Mouse (Mus musculus) lung, postnatal 36 days (tissue): ENCODE results near the gene Capn2.

ENCODE experiments used
- DNase-seq: peaks from one replicate; pipeline ENCODE4 v3.0.0; 2022; ENCODE audit warnings: mixed read lengths

Capn2 gene

DNA sequence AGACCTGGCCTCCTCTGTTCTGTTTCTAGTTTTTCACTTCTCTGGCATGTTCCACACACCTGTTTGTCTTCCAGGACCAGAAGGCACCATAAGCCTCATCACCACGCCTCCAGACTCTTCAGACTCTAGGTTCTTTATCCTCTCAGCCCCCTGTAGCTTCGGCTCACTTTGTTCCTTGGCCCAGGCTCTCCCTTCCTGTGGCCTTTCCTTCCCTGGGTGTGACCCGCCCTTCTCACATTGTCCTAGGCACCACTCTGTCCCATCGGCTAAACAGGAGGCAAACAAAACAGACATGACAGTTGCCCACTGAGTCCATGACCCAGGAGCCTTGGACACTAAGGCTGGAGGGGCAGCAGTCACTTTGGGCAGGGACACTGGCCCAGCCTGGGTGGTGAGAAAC, 17.2 kb downstream of the Capn2 start:
- peak; percentile 73 for DNase-seq

DNA sequence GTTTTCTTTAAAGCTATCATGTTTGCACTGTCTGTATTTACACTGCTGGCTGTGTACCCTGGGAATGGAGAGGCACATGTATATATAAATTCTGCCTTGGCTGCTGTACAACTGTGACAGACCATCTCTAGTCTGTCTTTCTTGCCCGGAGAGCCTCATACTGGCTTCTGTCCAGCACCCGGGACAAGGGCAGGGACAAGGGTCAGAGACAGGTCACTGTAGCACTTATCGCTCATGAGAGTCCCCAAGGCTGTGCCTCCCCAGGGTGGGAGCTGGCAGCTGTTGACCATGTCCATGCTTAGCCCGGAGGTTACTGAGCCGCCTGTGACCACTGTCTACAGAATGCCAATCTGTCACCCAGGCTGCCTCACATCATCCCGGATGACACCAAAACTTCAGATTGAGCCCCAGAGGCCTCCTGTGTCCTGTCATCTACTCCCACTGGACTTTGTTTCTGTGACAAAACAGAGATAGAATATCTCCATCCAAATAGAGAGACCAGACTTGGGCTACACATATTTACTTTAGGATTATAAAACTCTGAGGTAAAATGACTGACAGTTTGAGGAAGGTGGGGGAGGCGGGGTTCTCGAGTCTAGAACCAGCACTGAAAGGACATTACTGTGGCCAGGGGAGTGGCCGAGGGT, 17.8 kb downstream of the Capn2 start:
- DNase-seq, result peak; percentile 90

DNA sequence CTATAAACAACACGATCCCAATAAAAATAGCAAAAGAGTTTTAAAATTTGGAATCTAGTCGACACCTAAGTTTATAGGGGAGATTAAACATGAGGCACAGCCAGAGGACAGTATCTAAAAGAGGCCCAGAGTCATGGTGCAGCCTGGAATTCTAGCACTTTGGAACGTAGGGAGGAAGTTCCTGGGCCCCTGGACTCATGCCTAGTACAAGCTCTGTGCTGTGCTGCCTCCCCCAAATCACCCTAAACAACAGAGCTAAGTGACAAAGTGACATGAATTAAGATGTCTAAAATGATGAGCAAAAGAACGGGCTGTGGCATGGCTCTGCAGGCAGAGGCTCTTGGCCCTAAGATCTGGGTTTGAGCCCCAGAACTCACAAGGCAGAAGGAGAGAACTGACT, 19.7 kb downstream of the Capn2 start:
- no peak for DNase-seq

DNA sequence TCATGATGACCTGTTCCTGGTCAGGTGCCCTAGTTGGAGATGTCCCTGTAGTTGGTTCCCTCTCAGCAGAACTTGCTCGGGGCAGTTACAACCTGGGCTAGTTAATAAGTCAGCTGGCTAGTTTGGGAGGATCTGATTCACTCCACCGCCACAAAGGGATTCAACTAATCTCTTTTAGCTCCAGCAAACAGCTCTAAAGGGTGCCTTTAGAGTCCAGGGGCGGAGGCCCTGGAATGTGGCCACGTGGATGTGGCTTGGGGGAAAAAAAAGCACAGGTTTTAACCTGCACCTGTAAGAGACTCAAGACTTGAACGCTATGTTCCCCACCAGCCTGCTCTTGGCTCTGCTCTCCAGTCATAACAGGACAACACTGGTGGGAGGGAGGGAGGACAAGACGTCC, 20.7 kb downstream of the Capn2 start:
- peak; percentile 50 for DNase-seq

DNA sequence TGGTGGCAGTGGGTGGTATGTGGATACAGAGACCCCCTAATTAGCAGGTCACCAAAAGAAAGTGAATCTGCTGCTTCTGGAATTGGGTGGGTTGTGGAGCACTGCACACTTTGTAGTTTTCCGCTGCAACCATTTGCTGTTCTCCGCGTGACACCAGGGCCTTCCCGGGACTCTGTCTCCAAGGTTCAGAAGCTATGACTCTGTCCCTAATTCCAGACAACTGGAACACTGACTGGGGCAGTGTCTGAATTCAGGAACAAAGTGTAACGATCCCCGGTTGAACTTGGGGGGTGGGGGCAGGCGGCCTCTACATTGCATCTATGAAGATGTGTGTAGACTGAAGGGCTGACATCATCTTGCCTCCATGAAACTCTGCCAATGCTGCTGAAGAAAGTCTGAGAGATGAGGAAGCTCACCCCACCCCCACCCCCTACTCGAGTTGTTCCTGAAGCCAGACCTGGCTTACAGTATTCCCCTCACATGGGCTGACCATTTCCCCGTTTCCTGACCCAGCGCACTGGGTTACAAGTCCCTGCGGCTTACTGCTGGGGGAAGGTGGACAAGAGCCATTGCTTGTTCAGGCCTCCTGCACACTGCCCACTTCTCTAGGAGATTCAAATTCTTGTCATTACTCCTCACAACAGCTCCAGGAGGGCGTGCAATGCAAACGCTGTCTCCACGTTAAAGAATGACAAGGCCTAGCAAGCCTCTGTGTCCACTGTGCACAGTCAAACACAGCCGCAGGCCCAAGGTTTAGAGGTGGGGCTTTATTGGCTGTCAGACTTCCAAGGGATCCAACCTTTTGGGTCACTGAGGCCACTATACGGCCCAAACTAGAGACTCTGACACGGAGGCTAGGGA, 22.9 kb downstream of the Capn2 start:
- peak; percentile 46 for DNase-seq

DNA sequence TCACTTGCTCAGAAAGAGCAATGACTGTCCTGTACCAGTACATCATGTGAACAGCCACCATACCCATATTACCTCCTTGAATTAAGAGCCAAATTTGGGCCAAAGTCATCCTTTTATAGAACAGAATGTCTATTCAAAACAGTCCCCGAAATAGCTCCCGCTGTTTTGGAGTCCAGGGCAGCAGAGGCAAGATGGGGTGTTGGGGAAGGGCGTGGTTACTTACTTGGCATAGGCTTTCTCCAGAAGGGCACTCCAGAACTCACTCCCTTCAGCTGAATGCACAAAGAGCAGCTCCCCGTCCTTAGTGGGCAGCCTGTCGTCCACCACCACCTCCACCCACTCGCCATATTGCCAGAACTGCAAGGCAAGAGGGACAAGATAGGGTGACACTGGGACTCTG, 25.6 kb downstream of the Capn2 start:
- DNase-seq, result peak; percentile 63

DNA sequence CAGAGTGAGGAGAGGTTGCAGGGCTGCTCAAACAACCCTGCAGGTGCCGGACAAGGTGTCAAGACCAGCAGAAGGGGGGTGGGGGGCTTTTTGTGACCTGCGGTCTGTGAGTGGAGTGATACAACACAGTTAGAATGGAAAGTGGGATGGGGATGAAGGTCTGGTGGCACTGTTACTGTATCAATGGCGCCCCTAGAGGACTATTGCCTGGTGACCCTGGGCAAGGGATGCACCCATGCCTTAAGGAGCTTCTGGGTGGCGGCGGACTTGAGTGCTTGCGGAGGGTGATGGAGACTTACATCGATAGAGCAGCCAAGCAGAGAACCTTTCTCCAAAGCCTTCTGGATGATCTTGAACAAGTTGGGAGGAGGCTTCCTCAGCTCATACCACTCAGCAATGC, 26.8 kb downstream of the Capn2 start:
- DNase-seq, result no peak

DNA sequence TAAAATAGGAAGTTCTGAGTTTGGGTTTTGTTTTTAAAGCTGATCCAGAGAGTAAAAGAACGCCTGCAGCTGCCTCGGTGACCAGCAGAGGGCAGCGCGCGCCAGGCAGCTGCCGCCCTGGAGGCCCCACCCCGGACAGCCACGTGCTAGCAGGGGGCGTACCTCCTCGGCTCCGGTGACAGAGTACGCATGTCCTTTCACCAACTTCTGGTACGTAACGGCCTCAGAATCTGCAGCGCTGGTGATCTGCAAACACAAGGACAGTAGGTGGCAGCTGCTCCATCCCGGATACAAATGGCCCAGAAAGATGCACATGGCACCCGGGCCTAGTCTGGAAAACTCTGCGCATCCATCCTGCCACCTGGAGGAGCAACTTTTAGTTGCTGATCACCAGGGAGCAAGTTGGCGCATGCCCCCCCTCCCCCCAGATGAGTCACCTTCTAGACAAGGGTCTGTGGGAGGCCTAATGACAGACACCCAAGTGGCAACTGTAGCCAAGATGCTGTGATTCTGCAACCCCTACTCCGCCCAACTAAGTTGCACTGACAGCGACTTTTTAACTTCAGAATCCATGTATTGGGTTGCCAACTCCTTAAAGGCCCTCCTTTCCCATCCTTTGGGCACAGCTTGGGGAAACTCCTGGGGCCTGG, 27.5 kb downstream of the Capn2 start:
- peak; percentile 97 for DNase-seq

DNA sequence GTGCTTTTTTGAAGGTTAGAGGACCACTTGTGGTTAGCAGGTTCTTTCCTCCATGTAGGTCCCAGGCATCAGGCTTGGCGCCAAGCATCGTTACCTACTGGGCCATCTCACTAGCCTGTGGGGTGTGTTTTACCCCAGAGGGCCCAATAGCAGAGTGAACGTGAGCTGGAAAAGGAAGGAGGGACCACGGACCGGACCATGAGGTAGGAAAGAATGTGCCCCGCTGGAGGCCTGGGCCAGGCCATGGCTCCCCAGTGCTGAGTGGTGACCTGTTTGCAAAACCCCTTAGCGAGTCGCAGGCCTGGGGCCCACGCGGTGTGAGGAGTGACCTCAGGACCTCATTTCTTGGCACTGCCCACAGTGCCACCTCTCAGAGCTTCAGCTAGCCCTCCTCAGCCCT, 28.9 kb downstream of the Capn2 start:
- DNase-seq, result no peak

DNA sequence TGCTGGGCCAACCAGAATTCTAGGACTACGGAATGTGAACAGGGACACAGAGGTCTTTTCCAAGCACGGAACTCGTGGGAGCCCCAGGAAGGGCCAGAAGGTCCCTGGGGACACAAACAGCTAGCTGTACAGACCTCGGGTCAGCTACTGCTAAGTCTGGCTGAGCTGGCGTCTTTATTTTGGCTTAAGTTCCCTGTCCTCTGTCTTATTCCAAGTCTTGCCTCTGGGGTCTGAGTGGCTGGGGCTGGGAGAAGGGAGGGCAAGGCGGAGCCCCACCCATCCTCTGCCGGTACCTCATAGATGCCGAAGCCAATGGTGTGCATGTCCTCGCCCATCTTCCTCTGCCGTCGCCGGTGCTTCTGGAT, 33.5 kb downstream of the Capn2 start:
- no peak for DNase-seq

DNA sequence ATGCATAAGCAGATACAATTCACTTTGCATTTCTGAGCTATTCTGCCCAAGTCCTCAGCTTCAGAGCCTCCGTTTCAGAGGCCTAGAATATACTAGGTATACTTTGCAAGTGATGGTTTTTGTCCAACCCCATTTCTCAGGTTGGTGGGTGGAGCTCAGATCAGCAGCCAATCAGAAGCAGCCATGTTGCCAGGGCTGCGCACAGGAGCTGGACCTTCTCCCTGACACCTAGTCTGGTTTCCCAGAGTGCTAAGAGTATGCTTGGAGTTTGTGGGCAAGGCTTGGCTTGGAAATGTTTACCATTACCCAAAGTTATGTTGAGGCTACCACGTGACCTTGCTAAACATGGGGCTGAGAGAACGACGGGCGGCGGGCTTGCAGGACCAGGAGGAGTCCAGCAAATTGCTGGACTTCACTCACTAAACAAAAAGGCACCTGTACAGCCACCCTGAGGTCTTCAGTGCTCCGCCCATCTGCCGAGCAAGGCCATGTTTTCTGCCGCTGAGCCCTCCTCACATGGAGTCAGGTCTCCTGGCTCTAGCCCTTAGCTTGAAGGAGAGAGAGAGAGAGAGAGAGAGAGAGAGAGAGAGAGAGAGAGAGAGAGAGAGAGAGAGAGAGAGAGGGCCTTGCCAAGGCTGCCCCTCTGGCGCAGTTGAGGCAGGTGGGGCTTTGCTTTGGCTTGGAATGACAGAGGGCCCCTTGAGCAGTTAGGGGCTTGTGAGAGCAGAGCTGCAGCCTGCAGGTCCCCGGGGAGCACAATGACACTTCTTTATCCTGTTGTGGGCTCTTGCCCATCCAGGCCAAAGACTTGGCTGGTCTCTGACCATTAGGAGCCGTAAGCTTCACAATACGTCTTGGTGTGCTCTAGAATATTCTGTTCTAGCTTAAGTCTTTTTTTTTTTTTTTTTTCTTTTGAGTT, 34.2 kb downstream of the Capn2 start:
- peak; percentile 50 for DNase-seq

DNA sequence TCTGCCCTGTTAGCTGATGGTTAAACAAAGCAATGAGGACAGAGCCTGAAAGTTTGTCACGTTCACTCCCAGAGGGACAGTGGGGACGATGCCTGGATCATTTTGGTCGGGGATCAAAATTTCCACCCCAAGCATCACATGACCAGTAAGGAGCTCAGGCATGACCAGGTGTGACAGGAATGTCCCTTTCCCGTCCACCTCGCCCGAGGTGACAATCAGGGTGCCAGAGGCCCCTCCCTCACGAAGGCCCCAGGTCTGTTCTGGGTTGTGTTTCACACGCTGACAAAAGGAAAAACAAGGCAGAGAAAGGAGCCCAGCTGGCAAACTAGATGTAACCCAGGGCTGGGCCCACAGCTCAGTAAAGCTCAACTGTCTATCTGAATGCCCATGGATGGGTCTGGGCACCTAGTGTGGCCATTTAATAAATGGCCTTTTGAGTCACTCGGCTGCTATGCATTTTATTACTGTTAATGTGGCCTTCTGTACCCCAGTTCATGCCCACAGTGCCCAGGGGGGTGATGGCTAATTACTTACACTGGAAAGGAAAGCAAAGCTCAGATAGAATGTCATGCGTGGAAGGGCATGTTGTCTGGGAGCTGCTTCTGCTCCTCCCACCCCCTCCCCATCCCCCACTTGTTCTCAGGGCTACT, 35.6 kb downstream of the Capn2 start:
- no peak for DNase-seq

DNA sequence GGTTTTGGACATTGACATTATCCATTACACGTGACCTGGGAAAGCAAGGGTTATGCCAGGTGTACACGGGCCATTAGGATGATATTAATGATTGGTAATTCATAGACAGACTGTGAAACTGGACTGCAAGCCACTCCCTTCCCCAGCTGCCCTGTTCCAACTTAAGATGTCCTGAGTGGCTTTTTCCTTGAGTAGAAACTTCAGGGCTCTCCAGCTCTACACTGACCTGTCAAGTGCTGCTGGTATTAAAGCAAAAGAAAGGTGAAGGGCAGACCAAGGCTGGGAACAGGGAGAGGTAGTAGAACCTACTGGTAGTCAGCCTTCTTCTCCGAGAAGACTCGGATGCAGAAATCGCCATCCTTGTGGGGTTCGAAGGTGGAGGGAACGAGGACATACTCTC, 36.3 kb downstream of the Capn2 start:
- DNase-seq, result peak; percentile 52

DNA sequence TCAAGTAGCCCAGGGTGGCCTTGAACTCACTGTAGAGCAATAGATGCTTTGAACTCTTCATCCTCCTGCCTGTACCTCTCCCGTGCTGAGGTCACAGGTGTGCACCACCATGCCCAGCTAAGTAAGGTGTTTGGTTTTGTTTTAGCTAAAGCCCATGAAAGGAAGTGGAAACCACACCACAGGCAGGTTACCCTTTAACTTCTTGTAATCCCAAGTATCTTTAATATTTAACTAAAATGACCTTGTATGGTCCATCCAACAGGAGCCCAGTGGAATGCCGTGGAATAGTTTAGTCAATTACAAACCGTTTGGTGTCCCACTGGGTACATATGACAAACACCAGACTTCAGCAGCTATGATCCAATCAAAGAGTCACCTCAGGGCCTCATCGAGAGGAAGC, 38.5 kb downstream of the Capn2 start:
- no peak for DNase-seq

DNA sequence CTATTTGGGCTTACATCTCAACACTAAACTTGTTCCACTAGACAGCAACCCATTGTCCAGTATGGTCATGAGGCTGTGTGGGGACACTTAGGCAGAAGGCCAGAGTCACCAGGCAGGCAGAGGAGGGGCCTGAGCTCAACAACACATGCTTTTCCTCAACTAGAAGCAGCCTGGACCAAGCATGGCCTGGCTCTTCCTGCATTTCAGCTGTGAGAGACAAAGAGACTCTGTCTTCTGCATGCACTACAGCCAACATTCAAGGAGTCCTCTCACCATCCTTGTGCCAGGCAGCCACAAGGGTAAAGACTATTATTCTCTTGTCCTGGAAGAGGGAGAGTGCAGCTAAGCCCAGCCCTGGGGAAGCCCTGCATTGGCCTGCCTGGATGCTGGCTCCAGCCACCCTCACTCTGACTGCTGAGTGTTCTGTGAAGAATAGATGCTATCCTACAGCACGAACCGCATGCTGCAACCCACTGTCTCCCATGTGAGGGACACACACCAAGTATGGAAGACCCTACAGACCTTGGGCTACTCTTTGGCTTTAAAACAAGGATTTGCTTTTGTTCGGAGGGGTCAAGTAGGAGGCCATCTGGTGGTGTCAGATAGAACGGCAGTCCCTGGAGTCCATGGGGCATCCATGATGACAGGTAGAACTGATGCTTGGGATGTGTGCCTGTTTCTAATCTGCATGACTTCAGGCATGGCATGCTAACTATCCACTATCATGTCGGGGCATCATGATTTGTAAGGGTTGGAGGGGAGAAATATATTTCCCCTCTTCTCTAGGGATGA, 42.2 kb downstream of the Capn2 start:
- no peak for DNase-seq

DNA sequence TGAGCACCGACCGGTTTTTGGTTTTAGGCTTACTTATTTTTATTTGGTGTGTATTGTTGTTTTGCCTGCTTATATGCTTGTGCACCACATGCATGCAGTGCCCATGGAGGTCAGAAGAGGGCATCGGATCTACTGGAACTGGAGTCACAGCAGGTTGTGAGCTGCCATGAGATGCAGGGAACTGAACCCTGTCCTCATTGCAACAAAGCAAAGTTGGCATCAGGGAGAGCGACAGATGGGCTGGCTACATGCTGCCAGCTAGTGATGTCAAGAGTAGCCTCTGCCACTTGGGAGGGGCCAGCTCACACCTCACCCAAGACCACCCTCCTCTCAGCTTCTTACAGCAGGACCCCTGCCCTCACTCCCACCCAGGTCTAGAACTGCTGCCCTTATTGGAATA, 51.4 kb downstream of the Capn2 start:
- peak; percentile 33 for DNase-seq

DNA sequence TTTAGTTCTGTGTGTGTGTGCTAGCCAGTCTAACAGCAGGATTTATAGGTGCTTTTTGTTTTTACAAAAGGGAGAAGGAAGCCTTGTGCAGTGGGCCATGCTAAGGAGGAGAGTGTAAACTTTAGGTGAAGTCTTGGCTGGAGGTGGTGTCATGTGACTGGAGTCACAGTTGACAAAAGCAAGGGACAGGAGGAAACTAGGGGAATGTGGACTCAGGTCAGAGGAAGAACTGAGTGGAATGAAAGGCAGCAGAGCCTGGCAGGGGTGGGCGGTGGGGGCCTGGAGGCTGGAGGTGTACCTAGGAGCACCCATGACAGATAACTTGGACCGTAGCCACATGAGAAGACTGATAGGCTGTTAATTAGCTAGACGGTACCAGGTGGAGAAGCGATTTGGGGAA, 52.1 kb downstream of the Capn2 start:
- DNase-seq, result peak; percentile 24

DNA sequence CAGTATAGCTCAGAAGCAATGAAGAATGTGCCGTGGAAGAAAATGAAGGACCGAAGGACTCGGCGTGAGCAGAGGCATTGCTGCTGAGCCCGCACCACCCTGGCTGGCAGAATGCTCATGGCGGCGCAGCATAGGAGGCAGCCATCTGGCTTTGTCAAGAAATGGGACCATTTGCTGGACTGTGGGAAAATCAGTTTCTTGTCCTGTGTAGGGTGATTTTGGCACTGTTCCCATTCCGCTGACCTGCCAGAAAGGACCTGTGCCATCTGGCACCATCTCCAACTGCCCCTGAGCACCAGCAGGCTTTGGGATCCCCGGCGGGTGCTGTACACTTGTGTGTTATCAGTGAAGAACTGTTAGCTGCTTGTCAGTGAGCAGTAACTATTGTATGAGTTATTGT, 55.6 kb downstream of the Capn2 start:
- peak; percentile 32 for DNase-seq

DNA sequence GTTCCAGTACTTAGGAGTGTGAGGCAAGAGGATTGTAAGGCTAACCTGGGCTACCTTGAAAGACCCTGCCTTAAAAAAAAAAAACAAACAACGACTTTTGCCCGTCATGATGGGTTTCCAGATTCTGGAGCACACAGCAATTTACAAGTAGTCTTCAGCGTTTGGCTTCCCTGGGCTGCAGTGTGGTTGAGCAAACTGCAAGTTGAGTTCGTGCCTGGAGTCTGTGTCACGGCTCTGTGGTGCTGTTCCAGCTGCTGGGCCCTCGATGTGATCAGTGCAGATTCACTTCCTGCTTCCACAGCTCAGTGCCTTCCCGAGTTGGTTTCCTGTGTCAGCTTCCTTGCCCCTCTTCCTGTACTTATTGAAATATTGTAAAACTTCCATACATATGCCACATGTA, 56.1 kb downstream of the Capn2 start:
- DNase-seq, result peak; percentile 54

DNA sequence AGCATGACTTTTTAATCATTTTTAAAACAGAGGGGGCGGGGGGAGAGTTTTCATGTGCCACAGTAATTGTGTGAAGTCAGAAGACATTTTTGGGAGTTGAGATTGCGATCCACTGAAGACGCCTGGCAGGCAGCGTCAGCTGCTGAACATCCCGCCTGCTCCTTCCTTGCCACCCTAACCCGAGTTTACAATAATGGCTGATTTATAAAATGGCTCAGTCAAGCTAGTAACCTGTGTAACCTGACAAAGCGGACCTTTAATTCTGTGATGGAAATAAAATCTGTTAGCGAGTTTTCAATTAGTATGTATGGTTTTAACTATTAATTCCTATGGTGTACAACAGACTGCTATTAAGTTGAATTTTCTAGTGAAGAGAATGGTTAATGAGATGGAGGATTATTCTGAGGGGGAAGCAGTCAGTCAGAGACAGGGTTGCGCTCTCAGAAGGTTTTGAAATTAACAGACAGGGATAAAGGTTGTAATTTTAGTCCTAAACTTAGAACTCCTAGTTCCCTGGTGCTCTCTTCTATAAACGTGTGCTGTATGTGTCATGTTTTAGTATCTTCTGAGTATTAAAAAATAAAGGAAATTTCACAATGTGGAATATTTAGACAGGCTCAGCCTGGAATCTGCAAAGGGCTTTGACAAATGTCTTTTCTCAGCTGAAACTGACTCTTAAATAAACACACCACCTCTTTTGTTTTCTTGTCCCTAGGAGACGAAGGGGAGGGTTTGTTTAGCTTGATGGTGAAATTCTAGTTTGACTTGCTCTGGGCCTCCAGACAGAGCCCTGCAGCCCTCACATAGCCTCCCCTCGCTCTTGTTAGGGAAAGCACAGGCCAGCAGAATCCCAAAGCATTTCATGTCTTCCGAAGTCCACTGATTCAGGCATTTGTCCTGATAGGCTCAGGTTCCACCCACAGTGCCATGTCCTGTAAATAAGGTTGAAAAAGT, 56.8 kb downstream of the Capn2 start:
- DNase-seq, result peak; percentile 67
